Comparison of ENCODE assay signal across 8 mouse cellular contexts in genomic region chr1:43694851-43695545, GRCm38 (mm10). TPM values are rescaled to one million over a fixed set of nuclear protein-coding genes. Genes with fewer than 3 reads are reported as not detected.
A peak's percentile ranks its signal among the peaks of the same experiment; 100 is the strongest.
DNase-seq lines count a peak whose midpoint lies in the region; ATAC-seq and TF ChIP-seq lines count a peak whose summit lies in the region.

No protein-coding gene starts in this region.

- peak; percentile 56 for DNase-seq in intestine, embryonic 14.5 days (ENCODE audit: low spot score)
- DNase-seq in kidney, postnatal 25 days: peak; percentile 80 to 88
- peak; percentile 85 for DNase-seq in right cerebral cortex, adult 18-20 months
- DNase-seq in spleen, adult 18-20 months: no peak

- no peaks in the 10 kb centered on the region for H3K27me3 ChIP-seq in intestine, embryonic 14.5 days (replicated peaks; ENCODE audit: control insufficient read depth, insufficient read depth, low read length)
- H3K27me3 ChIP-seq in intestine, postnatal 0 days (replicated peaks; ENCODE audit: control insufficient read depth, insufficient read depth, low read length): no peaks in the 10 kb centered on the region
- no peaks in the 10 kb centered on the region for H3K27me3 ChIP-seq in forebrain, embryonic 13.5 days
- no peaks in the 10 kb centered on the region for H3K27me3 ChIP-seq in heart, embryonic 15.5 days
- H3K27me3 ChIP-seq in limb, embryonic 15.5 days: no peaks in the 10 kb centered on the region

- no peak overlapping the region for H3K9ac ChIP-seq in intestine, embryonic 14.5 days (ENCODE audit: low read length)
- no peak overlapping the region for H3K9ac ChIP-seq in intestine, postnatal 0 days (ENCODE audit: low read depth, low read length)
- H3K9ac ChIP-seq in forebrain, embryonic 13.5 days: 0 out of 2 replicates have a peak overlapping the region, but pooled peaks have one; percentile 0
- H3K9ac ChIP-seq in heart, embryonic 15.5 days: no peak overlapping the region
- no peak overlapping the region for H3K9ac ChIP-seq in limb, embryonic 15.5 days

- H3K27ac ChIP-seq in intestine, embryonic 14.5 days (ENCODE audit: low read depth): 0 out of 2 replicates have a peak overlapping the region, but pooled peaks have one; percentile 39
- no peak overlapping the region for H3K27ac ChIP-seq in intestine, postnatal 0 days (ENCODE audit: low read depth, low read length)
- peak overlapping the region; percentile 82 for H3K27ac ChIP-seq in forebrain, embryonic 13.5 days
- H3K27ac ChIP-seq in heart, embryonic 15.5 days: peak overlapping the region; percentile 86
- peak overlapping the region; percentile 90 for H3K27ac ChIP-seq in limb, embryonic 15.5 days

- no peaks in the 10 kb centered on the region for H3K9me3 ChIP-seq in intestine, embryonic 14.5 days (ENCODE audit: control insufficient read depth, low read length)
- no peaks in the 10 kb centered on the region for H3K9me3 ChIP-seq in intestine, postnatal 0 days (ENCODE audit: control insufficient read depth)
- no peaks in the 10 kb centered on the region for H3K9me3 ChIP-seq in forebrain, embryonic 13.5 days (replicated peaks)
- H3K9me3 ChIP-seq in heart, embryonic 15.5 days (replicated peaks): no peaks in the 10 kb centered on the region
- H3K9me3 ChIP-seq in limb, embryonic 15.5 days: no peaks in the 10 kb centered on the region

- H3K36me3 ChIP-seq in intestine, embryonic 14.5 days (ENCODE audit: control insufficient read depth, insufficient read depth, low read length): no peaks in the 10 kb centered on the region
- no peaks in the 10 kb centered on the region for H3K36me3 ChIP-seq in intestine, postnatal 0 days (ENCODE audit: control insufficient read depth, insufficient read depth)
- H3K36me3 ChIP-seq in forebrain, embryonic 13.5 days (ENCODE audit: poor library complexity, severe bottlenecking): no peaks in the 10 kb centered on the region
- H3K36me3 ChIP-seq in heart, embryonic 15.5 days: no peaks in the 10 kb centered on the region
- no peaks in the 10 kb centered on the region for H3K36me3 ChIP-seq in limb, embryonic 15.5 days

- ATAC-seq in intestine, embryonic 14.5 days (replicated peaks; ENCODE audit: low FRiP score, low TSS enrichment, low read depth): no peak
- ATAC-seq in intestine, postnatal 0 days: no peak
- ATAC-seq in forebrain, embryonic 13.5 days: peak; percentile 91
- peak; percentile 76 for ATAC-seq in heart, embryonic 15.5 days (replicated peaks; ENCODE audit: insufficient number of reproducible peaks, insufficient read depth, low FRiP score, low read depth)
- peak; percentile 89 for ATAC-seq in limb, embryonic 15.5 days (ENCODE audit: insufficient number of reproducible peaks, low FRiP score, low TSS enrichment, low read depth)

- H3K4me3 ChIP-seq in intestine, embryonic 14.5 days (ENCODE audit: low read depth, low read length): no peak overlapping the region
- no peak overlapping the region for H3K4me3 ChIP-seq in intestine, postnatal 0 days (ENCODE audit: low read depth, low read length)
- H3K4me3 ChIP-seq in forebrain, embryonic 13.5 days: no peak overlapping the region
- no peak overlapping the region for H3K4me3 ChIP-seq in heart, embryonic 15.5 days
- H3K4me3 ChIP-seq in limb, embryonic 15.5 days: no peak overlapping the region

- 0 out of 2 replicates have a peak, but pooled peaks cover 9% of the 10 kb centered on the region for H3K4me1 ChIP-seq in intestine, embryonic 14.5 days (replicated peaks; ENCODE audit: control insufficient read depth, insufficient read depth, low read length)
- no peaks in the 10 kb centered on the region for H3K4me1 ChIP-seq in intestine, postnatal 0 days (replicated peaks; ENCODE audit: control insufficient read depth, insufficient read depth, low read length)
- peaks cover 24% of the 10 kb centered on the region for H3K4me1 ChIP-seq in forebrain, embryonic 13.5 days
- peaks cover 36% of the 10 kb centered on the region for H3K4me1 ChIP-seq in heart, embryonic 15.5 days (replicated peaks)
- peaks cover 40% of the 10 kb centered on the region for H3K4me1 ChIP-seq in limb, embryonic 15.5 days

- no peak overlapping the region for H3K4me2 ChIP-seq in intestine, embryonic 14.5 days (ENCODE audit: low read length)
- H3K4me2 ChIP-seq in intestine, postnatal 0 days (replicated peaks; ENCODE audit: low read depth): no peak overlapping the region
- peak overlapping the region; percentile 5; the same call in 1 of the 2 replicates for H3K4me2 ChIP-seq in forebrain, embryonic 13.5 days
- peak overlapping the region; percentile 24 for H3K4me2 ChIP-seq in heart, embryonic 15.5 days
- peak overlapping the region; percentile 26 for H3K4me2 ChIP-seq in limb, embryonic 15.5 days

- no peak for TF ChIP-seq CTCF in intestine, postnatal 0 days (IDR thresholded peaks at IDR 0.05; ENCODE audit: low read depth)

- 35% methylated on average over 6 of the region's 6 CpGs for WGBS in intestine, embryonic 14.5 days
- WGBS in intestine, postnatal 0 days: 32% methylated on average over 6 of the region's 6 CpGs
- WGBS in forebrain, embryonic 13.5 days: 25% methylated on average over 6 of the region's 6 CpGs
- 24% methylated on average over 6 of the region's 6 CpGs for WGBS in heart, embryonic 15.5 days
- 13% methylated on average over 6 of the region's 6 CpGs for WGBS in limb, embryonic 15.5 days

RNA-seq across cellular contexts. Expression of gene 1500015O10Rik, which starts 35.4 kb away (rescaled TPM):
- polyA plus RNA-seq in intestine, embryonic 14.5 days (2014; fragmentation: Nextera tagmentation; extraction: Ambion mirVana): 3.0 and 3.1 TPM in 2 replicates
- 4.3 and 4.4 TPM in 2 replicates for polyA plus RNA-seq in intestine, postnatal 0 days (2015; fragmentation: Nextera tagmentation; extraction: Ambion mirVana)
- 9.1 and 15.2 TPM in 2 replicates for polyA plus RNA-seq in forebrain, embryonic 13.5 days (2015; fragmentation: Nextera tagmentation; extraction: Ambion mirVana)
- polyA plus RNA-seq in heart, embryonic 15.5 days (2015; fragmentation: Nextera tagmentation; extraction: Ambion mirVana): 15.8 and 28.5 TPM in 2 replicates
- polyA plus RNA-seq in limb, embryonic 15.5 days (2015; fragmentation: Nextera tagmentation; extraction: Ambion mirVana): 167 and 170 TPM in 2 replicates

Comparison
In these comparisons a context has a peak if more than half of its experiments do, and no peak if none do; other contexts are left out.
1. ATAC-seq: peak in forebrain, embryonic 13.5 days (single experiment), heart, embryonic 15.5 days (single experiment) and limb, embryonic 15.5 days (single experiment); none in intestine, embryonic 14.5 days (single experiment) and intestine, postnatal 0 days (single experiment).
2. DNase-seq: peak in intestine, embryonic 14.5 days (single experiment), kidney, postnatal 25 days (2 of 2) and right cerebral cortex, adult 18-20 months (single experiment); none in spleen, adult 18-20 months (0 of 2).
3. H3K4me2 ChIP-seq: peak in forebrain, embryonic 13.5 days (single experiment), heart, embryonic 15.5 days (single experiment) and limb, embryonic 15.5 days (single experiment); none in intestine, embryonic 14.5 days (single experiment) and intestine, postnatal 0 days (single experiment).